Mouse (Mus musculus): Measurements from ENCODE around the gene Mettl21c.

- TF ChIP-seq POLR2A (IDR thresholded peaks at IDR 0.05; ENCODE audit: borderline replicate concordance, extremely low read depth, low read depth, low read length) (no peak), CTCF (IDR thresholded peaks at IDR 0.05; ENCODE audit: insufficient read depth, low read length) (no peak)
Measured at GRCm38 (mm10) chr1:44019934-44020333, at the start of gene Mettl21c.
